Mouse (Mus musculus) kidney, adult 2 months (tissue): ENCODE data around the gene Cep135.

Experiments
- CTCF ChIP-seq: fragments of 200-500 bp; conservative IDR thresholded peaks from 2 replicates; pipeline ENCODE4 v1.5.1; 2011; ENCODE audit warnings: low read depth, mild to moderate bottlenecking, control low read depth, low read length, moderate library complexity, mixed read lengths; ENCODE audit not compliant: insufficient read depth, insufficient read length
- POLR2A ChIP-seq: fragments of 200-500 bp; IDR thresholded peaks from one replicate; pipeline ENCODE4 v1.6.1; 2011; ENCODE audit warnings: low read depth, low read length, control low read depth

- TF ChIP-seq POLR2A (no peak), CTCF (no peak)
Observed at GRCm38 (mm10) chr5:76616196-76616747, 27.8 kb downstream of the Cep135 start.
